Mouse (Mus musculus): ENCODE data around the gene Odf3l1. TPM values are rescaled to one million over a fixed set of nuclear protein-coding genes. Genes with fewer than 3 reads are reported as not detected.

Gene Odf3l1
- polyA plus RNA-seq, 1 experiment = 0.33 TPM

DNA sequence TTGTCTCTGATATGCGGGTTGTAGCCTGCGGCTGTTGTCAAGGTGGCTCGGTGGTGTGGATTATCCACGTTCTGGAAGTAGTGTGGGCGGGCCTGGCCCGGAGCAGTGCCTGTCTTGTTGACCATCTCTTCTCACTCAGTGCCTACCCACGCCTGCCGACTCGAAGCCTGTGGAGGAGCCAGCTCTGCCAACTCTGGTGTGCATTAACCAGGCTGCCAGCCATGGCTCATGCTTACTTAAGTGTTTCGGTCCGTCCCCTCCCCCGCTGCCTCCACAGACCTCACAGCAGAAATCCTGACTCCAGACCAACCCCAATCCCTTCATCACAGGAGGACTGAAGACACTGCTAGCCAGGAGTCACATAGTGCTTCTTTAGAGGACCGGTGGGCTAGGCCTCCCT lies 5.1 kb upstream of the Odf3l1 start:
- no peaks in the 10 kb centered on the region for H3K27me3 ChIP-seq (ENCODE audit: control insufficient read depth, insufficient read depth, low read length)
- 34% methylated on average over 13 of the region's 13 CpGs for WGBS
- no peak for DNase-seq
- H3K4me1 ChIP-seq (ENCODE audit: control insufficient read depth, insufficient read depth, low read length) = no peaks in the 10 kb centered on the region; the same call in 1 of the 2 replicates
- TF ChIP-seq CTCF (IDR thresholded peaks at IDR 0.05; ENCODE audit: borderline replicate concordance, insufficient read depth, low read depth, low read length) (no peak), POLR2A (IDR thresholded peaks at IDR 0.05; ENCODE audit: borderline replicate concordance, insufficient read depth, low read length) (no peak)
- no peak overlapping the region for H3K4me3 ChIP-seq (replicated peaks; ENCODE audit: insufficient read depth, low read depth, low read length)
- no peak overlapping the region for H3K27ac ChIP-seq (ENCODE audit: insufficient read depth, low read length)

DNA sequence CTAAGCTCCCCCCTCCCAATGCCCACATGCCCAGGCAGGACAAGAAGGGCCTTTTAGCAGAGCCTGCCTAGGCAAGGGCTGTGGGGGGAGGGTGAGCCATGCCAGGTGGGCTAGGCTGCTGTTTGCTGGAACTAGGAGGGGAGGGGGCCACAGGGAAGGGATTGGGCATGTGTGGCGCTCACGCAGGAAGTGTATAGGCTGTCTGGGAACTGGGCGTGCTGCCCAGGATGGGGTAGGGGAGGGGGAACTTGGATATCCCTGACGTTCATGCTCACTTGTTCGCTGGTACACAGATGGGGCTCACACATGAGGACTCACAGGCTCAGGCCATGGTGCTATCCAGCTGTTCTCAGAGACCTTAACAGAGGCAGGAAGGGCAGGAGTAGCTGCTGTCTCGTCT lies 3.8 kb upstream of the Odf3l1 start:
- H3K27ac ChIP-seq (ENCODE audit: insufficient read depth, low read length) = no peak overlapping the region
- no peak for TF ChIP-seq POLR2A (IDR thresholded peaks at IDR 0.05; ENCODE audit: borderline replicate concordance, insufficient read depth, low read length)
- TF ChIP-seq CTCF (IDR thresholded peaks at IDR 0.05; ENCODE audit: borderline replicate concordance, insufficient read depth, low read depth, low read length) = no peak
- H3K4me3 ChIP-seq (replicated peaks; ENCODE audit: insufficient read depth, low read depth, low read length) = no peak overlapping the region
- no peaks in the 10 kb centered on the region for H3K27me3 ChIP-seq (ENCODE audit: control insufficient read depth, insufficient read depth, low read length)
- WGBS = 62% methylated on average over 6 of the region's 6 CpGs
- H3K4me1 ChIP-seq (ENCODE audit: control insufficient read depth, insufficient read depth, low read length) = no peaks in the 10 kb centered on the region; the same call in 1 of the 2 replicates
- no peak for DNase-seq

DNA sequence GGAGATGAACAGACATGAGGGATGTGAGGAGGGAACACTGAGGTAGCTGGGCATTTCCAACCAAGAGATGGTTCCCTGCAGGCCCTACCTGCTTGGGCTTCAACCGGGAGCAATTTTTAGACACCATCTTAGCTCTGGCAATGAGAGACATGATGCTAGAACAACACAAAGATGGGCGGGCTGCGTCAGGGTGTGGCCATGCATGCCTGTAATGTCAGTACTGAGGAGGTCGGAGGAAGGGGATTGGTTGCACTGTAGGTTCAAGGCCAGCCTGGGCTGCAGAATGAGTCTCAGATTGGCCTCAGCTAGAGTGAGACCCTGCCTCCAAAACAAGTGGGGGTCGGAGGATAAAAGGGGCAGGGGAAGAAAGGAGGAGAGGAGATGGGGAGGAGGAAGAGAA lies 2.0 kb upstream of the Odf3l1 start:
- Histone ChIP-seq H3K27me3 (ENCODE audit: control insufficient read depth, insufficient read depth, low read length) (no peaks in the 10 kb centered on the region), H3K4me1 (ENCODE audit: control insufficient read depth, insufficient read depth, low read length) (no peaks in the 10 kb centered on the region; the same call in 1 of the 2 replicates), H3K27ac (ENCODE audit: insufficient read depth, low read length) (no peak overlapping the region), H3K4me3 (replicated peaks; ENCODE audit: insufficient read depth, low read depth, low read length) (no peak overlapping the region)
- TF ChIP-seq POLR2A (IDR thresholded peaks at IDR 0.05; ENCODE audit: borderline replicate concordance, insufficient read depth, low read length) (no peak), CTCF (IDR thresholded peaks at IDR 0.05; ENCODE audit: borderline replicate concordance, insufficient read depth, low read depth, low read length) (no peak)
- 88% methylated on average over 5 of the region's 5 CpGs for WGBS
- no peak for DNase-seq

DNA sequence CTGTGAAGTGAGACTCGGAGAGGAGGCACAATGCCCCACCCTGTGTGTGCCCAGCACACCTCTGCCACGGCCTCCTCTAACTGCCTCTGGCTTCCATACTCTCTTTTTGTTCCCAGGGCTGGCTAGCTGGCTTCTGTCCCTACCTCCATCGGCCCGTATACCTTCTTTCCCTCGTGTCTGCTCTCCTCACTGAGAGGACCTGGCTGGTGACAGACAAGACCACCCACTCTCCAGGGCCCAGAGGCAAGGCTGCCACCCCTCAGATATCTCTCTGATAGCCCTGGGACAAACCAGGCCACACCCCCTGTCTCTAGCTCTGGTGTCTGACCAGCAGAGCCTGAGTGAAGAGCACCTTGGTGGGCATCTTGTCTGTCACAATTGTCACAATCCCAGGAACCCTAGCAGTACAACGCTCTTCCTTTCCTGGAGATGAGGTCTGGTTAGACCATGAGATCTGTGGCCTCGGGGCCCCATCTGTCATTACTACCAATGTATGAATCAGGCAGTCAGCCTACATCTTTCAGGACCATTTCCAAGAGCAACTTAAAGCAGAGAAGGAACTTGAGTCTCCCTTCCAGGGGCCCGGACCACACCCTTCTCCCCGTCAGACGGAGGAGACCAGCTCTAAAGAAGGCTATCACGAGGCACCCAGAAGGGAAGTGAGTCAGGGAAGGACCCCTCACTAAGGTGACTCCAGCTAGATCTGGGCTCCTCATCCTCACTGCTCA lies 1.4 kb upstream of the Odf3l1 start:
- no peak for TF ChIP-seq CTCF (IDR thresholded peaks at IDR 0.05; ENCODE audit: borderline replicate concordance, insufficient read depth, low read depth, low read length)
- Histone ChIP-seq H3K4me1 (ENCODE audit: control insufficient read depth, insufficient read depth, low read length) (no peaks in the 10 kb centered on the region; the same call in 1 of the 2 replicates), H3K4me3 (replicated peaks; ENCODE audit: insufficient read depth, low read depth, low read length) (no peak overlapping the region), H3K27me3 (ENCODE audit: control insufficient read depth, insufficient read depth, low read length) (no peaks in the 10 kb centered on the region), H3K27ac (ENCODE audit: insufficient read depth, low read length) (no peak overlapping the region)
- WGBS = 63% methylated on average over 11 of the region's 11 CpGs
- no peak for DNase-seq

DNA sequence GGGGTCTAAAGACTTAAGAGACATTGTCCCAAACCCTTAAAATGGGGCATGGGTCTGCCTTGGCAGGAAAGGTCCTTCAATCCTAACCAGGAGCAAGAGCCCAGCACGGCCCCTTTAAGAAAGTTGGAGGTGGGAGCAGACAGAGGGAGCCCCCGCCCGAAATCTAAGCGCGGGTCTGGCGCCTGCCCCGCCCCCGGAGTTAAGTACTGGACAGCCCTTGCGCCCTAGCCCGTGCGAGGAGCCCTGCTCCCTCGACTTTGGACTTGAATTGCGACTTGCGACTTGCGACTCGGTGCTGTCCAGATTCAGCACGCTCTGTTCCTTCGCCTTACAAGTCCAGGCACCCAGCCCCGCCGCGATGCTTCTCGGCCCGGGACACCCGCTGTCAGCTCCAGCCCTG lies 353 bp upstream of the Odf3l1 start, which contains the start of gene Cspg4:
Cspg4 (plus strand) TSS at position 202 of the 400 bp plus-strand sequence.
- Histone ChIP-seq H3K4me3 (replicated peaks; ENCODE audit: insufficient read depth, low read depth, low read length) (no peak within 1 kb of the TSS), H3K27me3 (ENCODE audit: control insufficient read depth, insufficient read depth, low read length) (no peaks in the 10 kb centered on the region), H3K27ac (ENCODE audit: insufficient read depth, low read length) (no peak within 1 kb of the TSS), H3K4me1 (ENCODE audit: control insufficient read depth, insufficient read depth, low read length) (no peaks in the 10 kb centered on the region; the same call in 1 of the 2 replicates)
- 12% methylated on average over 24 of the region's 24 CpGs for WGBS
- TF ChIP-seq CTCF (IDR thresholded peaks at IDR 0.05; ENCODE audit: borderline replicate concordance, insufficient read depth, low read depth, low read length) (no peak), POLR2A (IDR thresholded peaks at IDR 0.05; ENCODE audit: borderline replicate concordance, insufficient read depth, low read length) (no peak)
- DNase-seq = no peak

DNA sequence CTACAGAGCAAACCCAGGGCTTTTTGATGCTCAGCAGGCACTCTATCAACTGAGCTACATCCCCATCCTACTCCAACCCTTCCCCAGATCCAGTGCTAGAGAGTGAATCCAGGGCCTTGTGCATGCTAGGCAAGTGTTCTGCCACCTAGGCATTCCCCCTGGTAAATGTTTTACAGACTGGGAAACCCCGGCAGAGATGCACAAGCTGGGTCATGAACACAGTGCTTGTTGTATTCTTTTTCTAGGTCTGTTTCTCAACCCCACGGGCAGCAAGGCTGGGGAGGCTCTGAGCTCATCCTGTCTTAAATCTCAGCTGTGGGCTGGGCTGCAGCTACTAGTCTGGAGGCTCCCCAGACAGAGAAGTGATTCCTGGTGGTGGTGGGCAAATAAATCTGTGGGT lies 1.6 kb downstream of the Odf3l1 start:
- Histone ChIP-seq H3K27me3 (ENCODE audit: control insufficient read depth, insufficient read depth, low read length) (no peaks in the 10 kb centered on the region), H3K27ac (ENCODE audit: insufficient read depth, low read length) (no peak overlapping the region), H3K4me3 (replicated peaks; ENCODE audit: insufficient read depth, low read depth, low read length) (no peak overlapping the region), H3K4me1 (ENCODE audit: control insufficient read depth, insufficient read depth, low read length) (no peaks in the 10 kb centered on the region)
- 78% methylated on average over 2 of the region's 2 CpGs for WGBS
- no peak for DNase-seq
- TF ChIP-seq CTCF (IDR thresholded peaks at IDR 0.05; ENCODE audit: borderline replicate concordance, insufficient read depth, low read depth, low read length) (no peak), POLR2A (IDR thresholded peaks at IDR 0.05; ENCODE audit: borderline replicate concordance, insufficient read depth, low read length) (no peak)

DNA sequence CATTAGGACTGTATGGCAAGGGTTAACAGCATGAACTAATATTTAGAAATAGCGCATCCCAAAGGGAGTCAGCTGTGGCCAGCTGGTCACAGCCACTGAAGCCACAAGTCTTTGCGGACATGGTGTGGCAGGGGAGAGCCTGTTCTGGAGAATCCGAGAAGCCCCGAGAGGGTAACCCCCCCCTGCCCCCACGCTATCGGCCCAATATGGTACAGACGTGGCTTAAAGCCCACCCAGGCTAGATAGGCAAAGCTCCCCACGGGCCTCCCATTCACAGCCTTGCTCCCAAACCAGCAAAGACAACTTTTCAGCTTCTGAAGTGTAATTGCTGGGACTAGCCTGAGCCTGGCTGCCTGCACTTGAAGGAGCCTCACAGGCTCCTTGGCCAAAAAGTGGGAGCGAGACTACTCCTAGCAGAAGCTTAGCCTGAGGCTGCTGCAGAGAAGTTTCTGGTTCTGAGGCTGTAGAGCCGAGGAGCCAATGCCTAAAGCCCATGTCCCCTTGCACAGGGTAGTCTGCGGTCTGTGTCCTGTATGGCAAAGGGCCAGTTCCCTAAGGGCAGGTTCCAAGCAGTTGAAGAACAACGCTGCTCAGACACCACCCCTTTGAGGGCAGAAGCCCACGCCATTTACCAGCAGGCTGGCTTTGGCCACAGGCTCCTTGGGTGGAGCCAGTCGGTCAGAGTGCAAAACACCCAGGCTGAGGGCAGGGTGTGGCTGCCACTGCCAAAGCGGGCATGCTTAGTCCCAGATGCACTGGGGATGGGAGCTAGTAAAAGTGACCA lies 3.8 kb downstream of the Odf3l1 start:
- H3K27me3 ChIP-seq (ENCODE audit: control insufficient read depth, insufficient read depth, low read length) = no peaks in the 10 kb centered on the region
- no peaks in the 10 kb centered on the region for H3K4me1 ChIP-seq (ENCODE audit: control insufficient read depth, insufficient read depth, low read length)
- DNase-seq = no peak
- H3K4me3 ChIP-seq (replicated peaks; ENCODE audit: insufficient read depth, low read depth, low read length) = no peak overlapping the region
- 26% methylated on average over 15 of the region's 15 CpGs for WGBS
- no peak overlapping the region for H3K27ac ChIP-seq (ENCODE audit: insufficient read depth, low read length)
- TF ChIP-seq CTCF (IDR thresholded peaks at IDR 0.05; ENCODE audit: borderline replicate concordance, insufficient read depth, low read depth, low read length) (no peak), POLR2A (IDR thresholded peaks at IDR 0.05; ENCODE audit: borderline replicate concordance, insufficient read depth, low read length) (no peak)

DNA sequence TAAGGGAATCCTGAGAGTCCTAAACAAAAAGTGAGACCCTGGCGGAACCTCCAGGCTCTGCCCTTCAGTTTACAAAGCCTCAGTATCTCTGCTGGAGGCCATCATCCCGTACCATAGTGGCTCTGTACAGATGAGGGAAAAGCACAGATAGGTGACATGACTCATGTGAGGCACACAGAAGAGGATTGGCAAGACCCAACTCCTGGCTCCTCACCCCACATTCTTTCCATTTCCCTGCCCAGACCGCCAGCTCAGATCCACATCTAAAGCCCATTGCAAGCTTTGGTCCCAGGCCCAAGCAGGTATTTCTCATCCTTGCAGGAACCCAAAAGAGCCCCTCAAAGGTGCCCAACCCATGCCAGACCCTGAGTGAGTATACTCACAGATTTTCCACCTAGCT lies 4.4 kb downstream of the Odf3l1 start:
- Histone ChIP-seq H3K4me1 (ENCODE audit: control insufficient read depth, insufficient read depth, low read length) (no peaks in the 10 kb centered on the region), H3K4me3 (replicated peaks; ENCODE audit: insufficient read depth, low read depth, low read length) (no peak overlapping the region), H3K27ac (ENCODE audit: insufficient read depth, low read length) (no peak overlapping the region), H3K27me3 (ENCODE audit: control insufficient read depth, insufficient read depth, low read length) (no peaks in the 10 kb centered on the region)
- no peak for TF ChIP-seq POLR2A (IDR thresholded peaks at IDR 0.05; ENCODE audit: borderline replicate concordance, insufficient read depth, low read length)
- TF ChIP-seq CTCF (IDR thresholded peaks at IDR 0.05; ENCODE audit: borderline replicate concordance, insufficient read depth, low read depth, low read length) = no peak
- DNase-seq = no peak
- 71% methylated on average over 3 of the region's 3 CpGs for WGBS
